Mouse (Mus musculus): ENCODE results near the gene Nlrp4b. TPM values are rescaled to one million over a fixed set of nuclear protein-coding genes. Genes with fewer than 3 reads are reported as not detected.
"Not testable (repeated sequence)": the region's sequence is repeated elsewhere in the genome, so short reads cannot be mapped to it uniquely, and the experiment has no call there.

Nlrp4b gene
- not detected in 2 replicates for polyA plus RNA-seq (2016; fragmentation: Nextera tagmentation; extraction: Ambion mirVana)

DNA sequence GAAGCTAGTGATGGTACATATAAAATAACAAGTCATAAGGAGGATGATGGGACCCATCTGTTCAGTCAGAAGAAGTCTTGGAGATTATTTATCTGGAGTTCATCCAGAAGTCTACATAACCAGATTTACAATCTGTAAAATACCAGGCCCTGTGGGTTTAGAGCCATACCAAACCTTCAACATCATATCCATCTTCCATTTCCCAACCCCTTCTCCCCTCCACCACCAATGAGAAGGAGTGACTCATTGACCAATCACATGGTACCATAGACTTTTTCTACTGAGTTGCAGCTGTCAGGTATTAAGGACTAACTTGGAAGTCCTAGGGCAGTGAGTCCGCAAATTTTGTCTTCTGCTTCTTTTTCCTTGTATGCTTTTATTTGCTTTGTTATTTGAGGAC, at the start of gene Nlrp4b:
Gene Nlrp4b, plus strand, starts transcription at position 301 of the 400 bp plus-strand sequence.
- Histone ChIP-seq H3K4me3 (no peak within 1 kb of the TSS), H3K9me3 (peaks cover 64% of the 10 kb centered on the region), H3K27ac (no peak within 1 kb of the TSS), H3K36me3 (replicated peaks) (no peaks in the 10 kb centered on the region), H3K27me3 (ENCODE audit: poor library complexity, severe bottlenecking) (no peaks in the 10 kb centered on the region), H3K4me1 (no peaks in the 10 kb centered on the region)
- 86% methylated on average over 1 of the region's 1 CpGs for WGBS
- no peak for DNase-seq (ENCODE audit: extremely low spot score, low spot score)

DNA sequence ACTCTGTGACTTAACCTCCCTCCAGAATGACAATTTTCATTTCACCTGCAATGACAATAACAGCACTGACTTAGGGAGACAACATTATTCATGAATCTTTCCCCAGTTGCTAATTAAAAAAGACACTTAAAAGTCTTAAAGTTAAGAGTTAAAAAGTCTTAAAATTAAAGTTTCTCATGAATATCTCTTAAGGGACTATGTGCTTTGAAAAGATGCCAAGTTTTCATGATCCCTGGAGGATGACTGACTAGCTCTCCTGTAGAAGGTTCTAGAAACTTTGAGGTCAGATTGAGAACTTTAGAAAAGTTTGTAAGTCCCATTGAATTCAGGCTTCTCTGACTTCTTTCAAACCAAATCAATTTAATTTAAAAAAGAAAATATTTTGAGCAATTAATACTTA, 66.7 kb downstream of the Nlrp4b start, which contains the start of gene Vmn1r71:
Gene Vmn1r71, minus strand, starts transcription at position 101 of the 400 bp plus-strand sequence.
- Histone ChIP-seq H3K4me1 (no peaks in the 10 kb centered on the region), H3K9me3 (peaks cover 48% of the 10 kb centered on the region), H3K27me3 (ENCODE audit: poor library complexity, severe bottlenecking) (no peaks in the 10 kb centered on the region), H3K4me3 (no peak within 1 kb of the TSS), H3K27ac (no peak within 1 kb of the TSS), H3K36me3 (replicated peaks) (no peaks in the 10 kb centered on the region)
- no peak for DNase-seq (ENCODE audit: extremely low spot score, low spot score)

DNA sequence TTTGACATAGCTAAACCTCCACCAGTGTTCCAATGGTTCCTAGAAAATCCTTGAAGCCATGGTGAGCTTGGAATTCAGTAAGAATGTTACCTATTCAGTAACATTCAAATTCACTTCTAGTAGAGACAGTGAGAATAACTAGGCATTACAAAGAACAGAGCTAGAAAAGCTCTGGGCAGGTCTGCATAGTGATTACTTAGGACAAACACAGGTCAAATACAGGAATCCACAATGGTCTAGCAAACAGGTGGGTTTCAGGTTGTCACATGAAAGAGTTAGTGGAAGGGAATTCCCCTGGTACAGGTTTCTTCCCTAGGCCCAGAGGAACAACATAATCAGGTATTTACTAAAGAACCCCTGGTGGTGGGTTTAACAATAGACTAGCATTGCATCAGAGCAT, 70.0 kb downstream of the Nlrp4b start:
- peaks cover 44% of the 10 kb centered on the region for H3K9me3 ChIP-seq
- not testable (repeated sequence) for DNase-seq (ENCODE audit: extremely low spot score, low spot score); H3K4me1 ChIP-seq; H3K27ac ChIP-seq; H3K27me3 ChIP-seq (ENCODE audit: poor library complexity, severe bottlenecking); H3K36me3 ChIP-seq (replicated peaks); H3K4me3 ChIP-seq

Other genes with a start within 250 kb of the Nlrp4b start
- gene Vmn1r67, start 244.5 kb upstream of the Nlrp4b start, polyA plus RNA-seq (2016; fragmentation: Nextera tagmentation; extraction: Ambion mirVana): not detected in 2 replicates
- gene Zik1, start 192.4 kb upstream of the Nlrp4b start, polyA plus RNA-seq (2016; fragmentation: Nextera tagmentation; extraction: Ambion mirVana): 40.3 and 41.5 TPM in 2 replicates
- gene Vmn1r68, start 129.3 kb upstream of the Nlrp4b start, polyA plus RNA-seq (2016; fragmentation: Nextera tagmentation; extraction: Ambion mirVana): not detected in 2 replicates
- gene Vmn1r69, start 74.1 kb upstream of the Nlrp4b start, polyA plus RNA-seq (2016; fragmentation: Nextera tagmentation; extraction: Ambion mirVana): not detected in 2 replicates
- not detected in 2 replicates for gene Vmn1r70, start 56.3 kb upstream of the Nlrp4b start, polyA plus RNA-seq (2016; fragmentation: Nextera tagmentation; extraction: Ambion mirVana)
- not detected in 2 replicates for gene Vmn1r71, start 66.6 kb downstream of the Nlrp4b start, polyA plus RNA-seq (2016; fragmentation: Nextera tagmentation; extraction: Ambion mirVana)
- not detected in 2 replicates for gene Zscan4b, start 217.3 kb downstream of the Nlrp4b start, polyA plus RNA-seq (2016; fragmentation: Nextera tagmentation; extraction: Ambion mirVana)